Mouse (Mus musculus) ES-Bruce4 (cell line): Measurements from ENCODE around the gene Gramd1b.

Experiments used
- CTCF ChIP-seq: IDR thresholded peaks from one replicate; pipeline ENCODE4 v1.8.1; 2011; ENCODE audit warnings: low read depth, low read length
- POLR2A ChIP-seq: IDR thresholded peaks from one replicate; pipeline ENCODE4 v1.8.1; 2011; ENCODE audit warnings: low read length; ENCODE audit not compliant: insufficient read depth

DNA sequence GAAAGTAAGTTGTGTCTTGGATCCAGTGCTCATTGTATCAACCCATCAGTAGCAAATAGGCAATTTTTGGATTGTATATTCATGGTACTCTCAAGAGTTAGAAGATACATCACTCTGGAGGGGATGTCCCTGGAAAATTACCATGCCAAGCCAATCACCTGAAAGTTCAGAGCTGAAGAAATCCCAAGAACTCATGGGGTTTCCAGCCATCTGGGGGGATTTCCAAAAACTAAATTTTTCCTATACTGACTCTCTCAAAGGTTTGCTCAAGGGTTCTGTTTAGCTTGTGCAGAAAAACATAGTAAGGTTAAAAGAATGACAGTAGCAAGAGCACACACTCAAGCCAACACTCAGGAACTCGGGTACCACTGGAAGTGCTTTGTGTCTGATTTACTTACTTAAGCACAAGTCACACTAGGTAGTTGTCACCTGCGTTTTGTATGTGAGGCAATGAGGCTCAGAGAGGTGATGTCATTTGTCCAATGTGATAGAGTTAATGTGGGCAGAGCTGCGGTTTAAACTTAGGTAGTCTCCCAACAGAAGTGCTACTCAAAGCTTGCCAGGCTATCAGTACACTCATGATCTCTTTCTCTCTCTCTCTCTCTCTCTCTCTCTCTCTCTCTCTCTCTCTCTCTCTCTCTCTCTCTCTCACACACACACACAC is 6.0 kb upstream of the Gramd1b start:
- no peak for TF ChIP-seq CTCF
- TF ChIP-seq POLR2A: no peak
